Mouse (Mus musculus) frontal cortex, postnatal 14 days (tissue): ENCODE measurements at regions not wholly inside any gene's neighbourhood (a gene's known extent, or its start where the extent isn't known, plus 50 kb on each side); places are given as distances from the start of the nearest gene placed in this dataset.
"Not testable (repeated sequence)": the region's sequence is repeated elsewhere in the genome, so short reads cannot be mapped to it uniquely, and the experiment has no call there.

ENCODE experiments used
- DNase-seq, 2 experiments: peaks; one replicate each; pipeline ENCODE4 v3.0.0; 2022; ENCODE audit warnings: low spot score in 2 of 2

DNA sequence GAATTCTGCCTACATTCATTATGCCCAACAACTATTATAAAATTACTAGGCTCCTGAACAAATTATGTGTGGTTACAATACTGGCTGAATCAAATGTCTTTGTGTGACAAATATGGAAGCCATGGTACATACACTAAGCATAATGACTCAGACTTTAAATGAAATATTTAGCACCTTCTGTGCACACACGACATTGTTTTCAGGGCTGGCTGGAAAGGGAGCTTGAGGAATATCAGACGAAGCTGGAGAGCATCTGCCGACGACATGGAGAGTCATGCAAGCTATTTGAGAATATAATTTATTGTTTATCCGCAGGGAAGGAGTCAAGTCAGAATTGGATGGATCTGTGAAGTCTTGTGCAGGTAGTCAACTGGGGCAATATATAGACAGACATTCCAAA lies 955.4 kb upstream of the Gm10801 start:
- no peak for DNase-seq

- DNase-seq, result no peak
These were observed 954.8 kb upstream of the Gm10801 start for GRCm38 (mm10) chr2:97707243-97707642.

GRCm38 (mm10) chr2:97707741-97708140 lies 954.3 kb upstream of the Gm10801 start:
- peak in 1 of 2 experiments; percentile 12 for DNase-seq

DNA sequence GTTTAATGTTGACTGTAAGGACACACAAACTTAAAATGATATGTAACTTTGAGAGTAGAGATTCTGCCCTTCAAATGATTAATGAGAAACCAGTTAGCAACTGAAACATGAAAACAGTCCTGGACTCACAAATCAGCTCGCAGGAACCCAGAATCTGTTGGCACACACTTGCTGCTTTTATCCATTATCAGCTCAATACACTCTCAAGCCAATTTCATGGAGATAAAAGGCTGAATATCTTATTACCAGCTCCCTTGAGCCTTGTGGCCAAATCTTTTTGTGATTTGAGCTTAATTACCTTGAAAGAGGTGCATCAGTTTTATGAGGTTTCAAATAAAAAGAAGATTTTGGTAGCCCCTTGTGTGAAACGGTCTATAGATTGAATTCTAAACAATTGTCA lies 936.9 kb upstream of the Gm10801 start:
- no peak for DNase-seq

DNA sequence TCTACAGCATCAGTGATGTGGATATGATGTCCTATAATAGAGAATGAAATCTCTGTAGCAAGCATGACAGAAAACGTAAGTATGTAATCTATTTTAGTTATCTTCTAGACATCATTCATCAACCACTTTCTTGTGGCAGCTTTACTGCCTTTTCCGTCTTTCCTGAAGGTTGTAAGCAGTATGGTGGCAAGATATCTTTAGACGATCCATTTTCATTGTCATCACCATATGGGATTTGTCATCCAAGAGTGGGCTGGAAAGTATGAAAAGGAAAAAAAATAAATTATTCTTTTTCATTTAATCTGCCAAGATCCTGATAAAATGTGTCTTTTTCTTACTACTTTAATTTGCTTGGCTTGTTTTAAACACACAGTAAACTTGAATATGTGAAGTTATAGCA lies 893.2 kb upstream of the Gm10801 start:
- no peak for DNase-seq

DNA sequence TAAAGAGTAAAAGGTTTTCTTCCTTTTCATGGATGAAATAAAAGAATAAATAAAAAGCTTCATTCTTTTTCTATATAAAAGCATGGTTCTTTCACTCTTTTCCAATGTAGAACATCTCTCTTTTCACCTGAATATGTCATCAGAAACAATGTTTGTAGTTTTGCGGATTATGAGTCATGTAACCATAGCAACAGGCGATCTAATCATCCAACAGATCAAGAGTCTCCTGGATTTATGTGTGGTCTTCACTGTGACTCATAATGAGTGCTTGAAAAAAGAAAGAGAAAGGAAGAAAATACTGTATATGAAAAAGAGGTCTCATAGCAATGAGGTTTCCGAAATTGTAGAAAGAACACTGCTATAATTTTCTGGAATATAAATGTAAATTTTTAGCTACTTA lies 884.1 kb upstream of the Gm10801 start:
- DNase-seq, result no peak

GRCm38 (mm10) chr2:97780001-97780400 lies 882.0 kb upstream of the Gm10801 start:
- not testable (repeated sequence) for DNase-seq
